Mouse (Mus musculus) thymus, postnatal 14 days (tissue): ENCODE measurements around the gene Rex1bd.

Source experiments
- DNase-seq: peaks from one replicate; pipeline ENCODE4 v3.0.0; 2021

Gene Rex1bd

GRCm38 (mm10) chr8:70476333-70477268 lies 30.0 kb downstream of the Rex1bd start, which contains the start of gene Klhl26:
TSS of gene Klhl26 (minus strand) at chr8:70476968.
- DNase-seq = peak; percentile 95

GRCm38 (mm10) chr8:70471856-70472255 lies 34.7 kb downstream of the Rex1bd start:
- no peak for DNase-seq

GRCm38 (mm10) chr8:70469938-70470337 lies 36.6 kb downstream of the Rex1bd start:
- no peak for DNase-seq

- no peak for DNase-seq
Observed at GRCm38 (mm10) chr8:70469295-70469916, 37.1 kb downstream of the Rex1bd start.

- no peak for DNase-seq
Observed at GRCm38 (mm10) chr8:70468733-70469132, 37.8 kb downstream of the Rex1bd start.

- DNase-seq = no peak
Observed at GRCm38 (mm10) chr8:70467907-70468306, 38.6 kb downstream of the Rex1bd start.

GRCm38 (mm10) chr8:70467229-70467725 lies 39.3 kb downstream of the Rex1bd start:
- DNase-seq = no peak

- DNase-seq = no peak
Observed at GRCm38 (mm10) chr8:70466771-70467170, 39.8 kb downstream of the Rex1bd start.

GRCm38 (mm10) chr8:70466305-70466704 lies 40.2 kb downstream of the Rex1bd start:
- DNase-seq = no peak

GRCm38 (mm10) chr8:70465701-70466100 lies 40.9 kb downstream of the Rex1bd start:
- no peak for DNase-seq

GRCm38 (mm10) chr8:70464162-70464561 lies 42.4 kb downstream of the Rex1bd start:
- no peak for DNase-seq

GRCm38 (mm10) chr8:70463306-70463705 lies 43.2 kb downstream of the Rex1bd start:
- DNase-seq = no peak

- no peak for DNase-seq
Observed at GRCm38 (mm10) chr8:70462516-70462813, 44.1 kb downstream of the Rex1bd start.

GRCm38 (mm10) chr8:70461765-70462515 lies 44.6 kb downstream of the Rex1bd start:
- no peak for DNase-seq

GRCm38 (mm10) chr8:70460606-70461005 lies 45.9 kb downstream of the Rex1bd start:
- no peak for DNase-seq

- no peak for DNase-seq
Observed at GRCm38 (mm10) chr8:70460199-70460598, 46.4 kb downstream of the Rex1bd start.

GRCm38 (mm10) chr8:70459636-70460035 lies 46.9 kb downstream of the Rex1bd start:
- DNase-seq = no peak

GRCm38 (mm10) chr8:70458462-70458861 lies 48.1 kb downstream of the Rex1bd start:
- no peak for DNase-seq

- DNase-seq = no peak
Observed at GRCm38 (mm10) chr8:70457882-70458281, 48.7 kb downstream of the Rex1bd start.

GRCm38 (mm10) chr8:70456996-70457395 lies 49.6 kb downstream of the Rex1bd start:
- DNase-seq = no peak
